Mouse (Mus musculus) c-Kit-positive CD71-negative TER-119-negative erythroid progenitor cells, embryonic 14.5 days (primary cell): ENCODE data around the gene Tctn1.
A peak's percentile ranks its signal among the peaks of the same experiment; 100 is the strongest.

Experiments
- DNase-seq: peaks from one replicate; pipeline ENCODE4 v3.0.0-alpha.2; 2013; ENCODE audit warnings: low read depth

Tctn1 gene

GRCm38 (mm10) chr5:122285767-122286150 lies 21.5 kb upstream of the Tctn1 start:
- no peak for DNase-seq

- DNase-seq, result no peak
These were observed 20.9 kb upstream of the Tctn1 start for GRCm38 (mm10) chr5:122285029-122285766.

- peak; percentile 79 for DNase-seq
These were observed 20.1 kb upstream of the Tctn1 start, which contains the start of gene Pptc7 for GRCm38 (mm10) chr5:122284183-122285028. Gene Pptc7 (plus strand): TSS chr5:122284365.

- DNase-seq, result no peak
These were observed 19.5 kb upstream of the Tctn1 start for GRCm38 (mm10) chr5:122283828-122284182.

- DNase-seq, result no peak
These were observed 16.7 kb upstream of the Tctn1 start for GRCm38 (mm10) chr5:122280827-122281462.

GRCm38 (mm10) chr5:122280422-122280826 lies 16.2 kb upstream of the Tctn1 start:
- no peak for DNase-seq

- DNase-seq, result no peak
These were observed 15.7 kb upstream of the Tctn1 start for GRCm38 (mm10) chr5:122279799-122280421.

GRCm38 (mm10) chr5:122278946-122279345 lies 14.7 kb upstream of the Tctn1 start:
- no peak for DNase-seq

- no peak for DNase-seq
These were observed 10.5 kb upstream of the Tctn1 start for GRCm38 (mm10) chr5:122274785-122275184.

- no peak for DNase-seq
These were observed 8.6 kb upstream of the Tctn1 start for GRCm38 (mm10) chr5:122272821-122273220.

- no peak for DNase-seq
These were observed 4.8 kb upstream of the Tctn1 start for GRCm38 (mm10) chr5:122268858-122269604.

GRCm38 (mm10) chr5:122267899-122268298 lies 3.6 kb upstream of the Tctn1 start:
- DNase-seq, result peak; percentile 79

- no peak for DNase-seq
These were observed 2.9 kb upstream of the Tctn1 start for GRCm38 (mm10) chr5:122267136-122267535.

- DNase-seq, result no peak
These were observed 1.7 kb upstream of the Tctn1 start for GRCm38 (mm10) chr5:122265942-122266341.

GRCm38 (mm10) chr5:122265187-122265586 lies 927 bp upstream of the Tctn1 start:
- DNase-seq, result no peak

- DNase-seq, result no peak
These were observed 2.2 kb downstream of the Tctn1 start for GRCm38 (mm10) chr5:122262104-122262503.

- DNase-seq, result no peak
These were observed 6.1 kb downstream of the Tctn1 start for GRCm38 (mm10) chr5:122258027-122258741.

- no peak for DNase-seq
These were observed 12.2 kb downstream of the Tctn1 start for GRCm38 (mm10) chr5:122251895-122252606.

- no peak for DNase-seq
These were observed 15.0 kb downstream of the Tctn1 start for GRCm38 (mm10) chr5:122249281-122249680.

GRCm38 (mm10) chr5:122247934-122248333 lies 16.3 kb downstream of the Tctn1 start:
- no peak for DNase-seq
